Mouse (Mus musculus): Measurements from ENCODE around the gene Nphp4. TPM values are rescaled to one million over a fixed set of nuclear protein-coding genes. Genes with fewer than 3 reads are reported as not detected.

Gene Nphp4
- polyA plus RNA-seq (2012; rRNA removed): 15.3 and 17.3 TPM in 2 replicates

DNA sequence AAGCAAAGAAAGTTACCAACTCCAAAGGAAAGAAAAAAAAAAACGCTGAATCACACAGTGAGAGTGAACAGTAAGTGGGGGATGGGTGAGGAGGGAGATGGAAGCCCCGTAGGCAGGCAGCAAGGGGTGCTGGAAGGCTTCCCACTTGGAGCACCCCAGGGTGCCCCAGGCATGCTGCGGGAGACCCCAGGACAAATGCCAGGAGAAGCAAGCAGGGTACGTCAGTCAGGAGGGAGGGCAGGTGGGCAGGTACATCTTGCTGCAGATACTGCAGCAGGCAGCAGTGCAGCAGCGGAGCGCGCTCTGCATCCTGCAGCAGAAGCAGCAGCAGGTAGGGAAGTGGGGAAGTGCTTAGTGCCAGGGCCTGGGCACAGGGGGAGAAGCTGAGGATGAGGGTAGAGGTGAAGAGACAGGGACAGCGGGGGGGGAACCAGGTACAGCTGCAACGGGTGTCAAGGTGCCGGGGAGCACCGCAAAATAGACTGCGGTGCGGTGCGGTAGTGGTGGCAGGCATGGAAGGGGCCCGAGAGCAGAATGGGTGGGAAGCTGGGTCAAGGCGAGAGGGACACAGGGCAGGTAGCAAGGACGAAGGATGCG lies at the start of gene Nphp4:
Gene Nphp4 (plus strand): TSS at position 280 of the 597 bp plus-strand sequence.
- Histone ChIP-seq H3K36me3 (ENCODE audit: control insufficient read depth, insufficient read depth, low read length) (no peaks in the 10 kb centered on the region), H3K27me3 (ENCODE audit: control insufficient read depth, insufficient read depth, low read length) (no peaks in the 10 kb centered on the region), H3K4me1 (ENCODE audit: control insufficient read depth, insufficient read depth, low read length) (peaks cover 36% of the 10 kb centered on the region), H3K4me3 (ENCODE audit: control insufficient read depth, low read depth, low read length) (peak within 1 kb of the TSS; percentile 92), H3K27ac (ENCODE audit: control insufficient read depth, insufficient read depth, low read depth, low read length) (no peak within 1 kb of the TSS)
- TF ChIP-seq CTCF (IDR thresholded peaks at IDR 0.05; ENCODE audit: control insufficient read depth, insufficient read depth, insufficient replicate concordance, low read depth, low read length) (no peak), POLR2A (IDR thresholded peaks at IDR 0.05; ENCODE audit: control insufficient read depth, low read depth, low read length) (no peak)

DNA sequence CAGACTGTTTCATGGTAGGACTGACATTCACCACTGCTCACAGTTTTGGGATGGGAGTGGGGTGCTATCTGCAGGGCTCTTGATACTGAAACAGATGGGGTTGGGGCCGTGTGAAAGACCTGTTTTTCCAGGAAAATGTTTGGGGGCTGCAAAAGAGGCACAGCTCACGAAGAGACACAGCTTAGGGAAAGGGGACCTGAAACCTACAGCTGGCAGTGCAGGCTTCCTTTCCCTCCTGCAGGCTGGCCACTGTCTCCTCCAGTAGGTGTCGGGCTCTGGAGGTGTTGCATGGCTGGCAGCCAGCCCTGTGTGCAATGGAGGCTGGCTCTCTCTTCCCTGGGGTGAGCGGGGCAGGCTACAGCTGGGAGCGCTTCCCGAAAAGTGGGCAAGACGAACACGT lies 48.2 kb upstream of the Nphp4 start:
- Histone ChIP-seq H3K36me3 (ENCODE audit: control insufficient read depth, insufficient read depth, low read length) (no peaks in the 10 kb centered on the region), H3K4me3 (ENCODE audit: control insufficient read depth, low read depth, low read length) (no peak overlapping the region), H3K27me3 (ENCODE audit: control insufficient read depth, insufficient read depth, low read length) (no peaks in the 10 kb centered on the region), H3K27ac (ENCODE audit: control insufficient read depth, insufficient read depth, low read depth, low read length) (no peak overlapping the region), H3K4me1 (ENCODE audit: control insufficient read depth, insufficient read depth, low read length) (no peaks in the 10 kb centered on the region; the same call in 1 of the 2 replicates)
- TF ChIP-seq POLR2A (IDR thresholded peaks at IDR 0.05; ENCODE audit: control insufficient read depth, low read depth, low read length) (no peak), CTCF (IDR thresholded peaks at IDR 0.05; ENCODE audit: control insufficient read depth, insufficient read depth, insufficient replicate concordance, low read depth, low read length) (no peak)

DNA sequence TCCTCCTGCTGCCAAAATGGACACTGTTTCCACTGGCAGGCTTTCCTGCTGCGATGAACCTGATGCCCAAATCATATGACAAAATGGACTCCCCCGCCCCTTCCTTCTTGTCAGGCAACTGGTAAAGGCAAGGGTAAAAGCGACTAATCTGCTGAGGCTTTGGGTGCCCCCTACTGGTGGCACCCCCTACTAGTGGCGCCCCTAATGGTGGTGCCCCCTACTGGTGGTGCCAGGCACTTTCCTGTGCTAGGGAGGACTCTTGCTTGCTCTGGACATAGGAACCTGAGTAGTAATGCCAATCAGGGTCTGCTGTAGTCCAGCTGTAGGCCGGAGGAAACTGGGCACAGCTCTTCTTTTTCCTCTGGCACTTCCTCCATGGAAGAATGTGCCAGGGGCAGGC lies 44.2 kb upstream of the Nphp4 start:
- no peaks in the 10 kb centered on the region for H3K4me1 ChIP-seq (ENCODE audit: control insufficient read depth, insufficient read depth, low read length)
- no peak overlapping the region for H3K27ac ChIP-seq (ENCODE audit: control insufficient read depth, insufficient read depth, low read depth, low read length)
- H3K36me3 ChIP-seq (ENCODE audit: control insufficient read depth, insufficient read depth, low read length): no peaks in the 10 kb centered on the region
- TF ChIP-seq CTCF (IDR thresholded peaks at IDR 0.05; ENCODE audit: control insufficient read depth, insufficient read depth, insufficient replicate concordance, low read depth, low read length): peak; percentile 70
- no peak for TF ChIP-seq POLR2A (IDR thresholded peaks at IDR 0.05; ENCODE audit: control insufficient read depth, low read depth, low read length)
- H3K4me3 ChIP-seq (ENCODE audit: control insufficient read depth, low read depth, low read length): no peak overlapping the region
- H3K27me3 ChIP-seq (ENCODE audit: control insufficient read depth, insufficient read depth, low read length): no peaks in the 10 kb centered on the region

DNA sequence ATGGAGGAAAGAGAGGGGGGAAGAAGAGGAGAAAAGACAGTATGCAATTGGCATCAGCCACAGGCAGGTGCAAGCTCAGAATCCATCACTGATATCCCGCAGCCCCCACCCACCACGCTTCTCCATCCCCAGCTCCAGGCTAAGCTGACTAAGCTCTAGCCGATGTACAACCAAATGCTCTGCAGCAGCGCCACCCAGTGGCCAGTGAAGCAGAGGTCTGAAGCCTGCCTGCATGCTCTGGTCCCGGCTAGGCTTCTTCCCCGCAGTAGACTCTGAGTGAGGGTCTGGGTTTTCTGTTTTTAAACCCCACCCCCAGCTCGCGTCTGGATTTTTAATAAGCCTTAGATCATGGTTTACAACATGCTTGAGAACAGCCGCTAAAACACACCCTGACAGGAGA lies 41.7 kb upstream of the Nphp4 start:
- H3K36me3 ChIP-seq (ENCODE audit: control insufficient read depth, insufficient read depth, low read length): no peaks in the 10 kb centered on the region
- no peaks in the 10 kb centered on the region for H3K27me3 ChIP-seq (ENCODE audit: control insufficient read depth, insufficient read depth, low read length)
- peaks cover 3% of the 10 kb centered on the region for H3K4me1 ChIP-seq (ENCODE audit: control insufficient read depth, insufficient read depth, low read length)
- TF ChIP-seq CTCF (IDR thresholded peaks at IDR 0.05; ENCODE audit: control insufficient read depth, insufficient read depth, insufficient replicate concordance, low read depth, low read length) (peak; percentile 91), POLR2A (IDR thresholded peaks at IDR 0.05; ENCODE audit: control insufficient read depth, low read depth, low read length) (no peak)
- H3K4me3 ChIP-seq (ENCODE audit: control insufficient read depth, low read depth, low read length): no peak overlapping the region
- no peak overlapping the region for H3K27ac ChIP-seq (ENCODE audit: control insufficient read depth, insufficient read depth, low read depth, low read length)

DNA sequence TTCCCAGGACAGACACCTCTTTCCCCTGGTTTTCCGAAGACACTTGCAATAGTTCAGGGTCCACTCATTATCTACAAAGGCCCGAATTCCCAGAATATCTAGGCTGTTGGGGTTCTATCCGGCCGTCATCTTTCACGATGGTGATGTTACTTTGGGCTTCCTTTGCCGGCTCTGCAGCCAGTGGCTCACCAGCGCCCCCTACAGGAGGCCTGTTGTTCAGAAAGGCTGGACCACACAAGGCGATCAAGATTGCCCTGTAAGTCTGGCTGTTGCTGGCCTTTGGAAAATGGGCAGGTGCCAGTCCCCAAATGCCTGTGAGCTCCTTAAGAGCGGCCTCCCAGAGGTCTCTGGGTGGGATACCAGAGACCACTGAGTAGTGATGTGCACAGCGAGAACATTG lies 41.3 kb upstream of the Nphp4 start:
- H3K36me3 ChIP-seq (ENCODE audit: control insufficient read depth, insufficient read depth, low read length): no peaks in the 10 kb centered on the region
- H3K4me3 ChIP-seq (ENCODE audit: control insufficient read depth, low read depth, low read length): no peak overlapping the region
- H3K27me3 ChIP-seq (ENCODE audit: control insufficient read depth, insufficient read depth, low read length): no peaks in the 10 kb centered on the region
- peaks cover 4% of the 10 kb centered on the region for H3K4me1 ChIP-seq (ENCODE audit: control insufficient read depth, insufficient read depth, low read length)
- TF ChIP-seq POLR2A (IDR thresholded peaks at IDR 0.05; ENCODE audit: control insufficient read depth, low read depth, low read length) (no peak), CTCF (IDR thresholded peaks at IDR 0.05; ENCODE audit: control insufficient read depth, insufficient read depth, insufficient replicate concordance, low read depth, low read length) (peak; percentile 90)
- H3K27ac ChIP-seq (ENCODE audit: control insufficient read depth, insufficient read depth, low read depth, low read length): no peak overlapping the region

DNA sequence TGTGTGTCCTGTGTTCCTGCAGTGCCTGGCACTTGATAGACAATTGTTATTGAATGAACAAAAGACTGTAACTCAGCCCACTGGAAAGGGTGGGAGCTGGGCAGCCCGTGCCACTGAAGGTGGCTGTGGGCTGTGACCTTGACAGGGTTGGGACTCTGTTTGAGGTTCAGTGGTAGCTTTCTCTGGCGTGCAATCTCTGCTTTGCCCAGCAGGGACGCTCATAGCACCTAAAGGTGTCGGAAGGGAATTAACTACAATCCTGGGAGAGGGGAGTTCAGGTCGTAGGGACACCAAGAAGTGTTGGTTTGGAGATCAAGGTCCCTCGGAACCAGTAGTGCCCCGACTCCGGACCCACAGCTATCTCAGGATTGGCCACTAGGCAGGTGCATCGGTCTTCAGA lies 35.6 kb upstream of the Nphp4 start:
- Histone ChIP-seq H3K27ac (ENCODE audit: control insufficient read depth, insufficient read depth, low read depth, low read length) (no peak overlapping the region), H3K27me3 (ENCODE audit: control insufficient read depth, insufficient read depth, low read length) (no peaks in the 10 kb centered on the region), H3K4me1 (ENCODE audit: control insufficient read depth, insufficient read depth, low read length) (peaks cover 6% of the 10 kb centered on the region), H3K36me3 (ENCODE audit: control insufficient read depth, insufficient read depth, low read length) (no peaks in the 10 kb centered on the region), H3K4me3 (ENCODE audit: control insufficient read depth, low read depth, low read length) (no peak overlapping the region)
- TF ChIP-seq POLR2A (IDR thresholded peaks at IDR 0.05; ENCODE audit: control insufficient read depth, low read depth, low read length) (no peak), CTCF (IDR thresholded peaks at IDR 0.05; ENCODE audit: control insufficient read depth, insufficient read depth, insufficient replicate concordance, low read depth, low read length) (no peak)

DNA sequence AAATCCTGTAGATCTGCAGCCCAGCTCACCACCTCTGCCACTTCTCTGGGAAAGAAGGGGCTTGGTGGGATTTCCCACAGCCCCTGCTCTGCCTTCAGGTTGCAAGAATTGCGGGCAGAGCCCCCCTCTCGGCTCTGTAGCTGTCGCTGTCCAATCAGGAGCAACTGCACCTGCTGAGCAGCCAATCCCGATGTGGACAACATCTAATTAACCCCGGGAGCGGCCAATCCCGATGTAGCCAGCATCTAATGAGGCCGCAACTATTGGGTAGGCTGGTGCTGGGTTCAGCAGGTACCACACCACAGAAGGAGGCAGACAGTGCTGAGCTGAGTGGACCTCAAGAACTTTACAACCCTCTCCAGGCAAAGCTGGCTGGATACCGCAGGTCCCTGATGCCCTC lies 35.0 kb upstream of the Nphp4 start:
- TF ChIP-seq POLR2A (IDR thresholded peaks at IDR 0.05; ENCODE audit: control insufficient read depth, low read depth, low read length) (no peak), CTCF (IDR thresholded peaks at IDR 0.05; ENCODE audit: control insufficient read depth, insufficient read depth, insufficient replicate concordance, low read depth, low read length) (no peak)
- no peaks in the 10 kb centered on the region for H3K27me3 ChIP-seq (ENCODE audit: control insufficient read depth, insufficient read depth, low read length)

More for the DNA sequence above, 35.0 kb upstream of the Nphp4 start:
- H3K4me1 ChIP-seq (ENCODE audit: control insufficient read depth, insufficient read depth, low read length): peaks cover 6% of the 10 kb centered on the region
- no peak overlapping the region for H3K4me3 ChIP-seq (ENCODE audit: control insufficient read depth, low read depth, low read length)
- H3K36me3 ChIP-seq (ENCODE audit: control insufficient read depth, insufficient read depth, low read length): no peaks in the 10 kb centered on the region
- no peak overlapping the region for H3K27ac ChIP-seq (ENCODE audit: control insufficient read depth, insufficient read depth, low read depth, low read length)
